Mouse (Mus musculus): ENCODE results near the gene Mfsd2a. TPM values are rescaled to one million over a fixed set of nuclear protein-coding genes. Genes with fewer than 3 reads are reported as not detected.

The Mfsd2a gene
- polyA plus RNA-seq, 1 experiment: 7.5 TPM

- TF ChIP-seq MYOG (IDR thresholded peaks at IDR 0.05; ENCODE audit: control insufficient read depth in 1 of 3, insufficient read depth in 1 of 3, insufficient read length in 2 of 3, low read depth in 2 of 3) (no peak), MYOD1 (IDR thresholded peaks at IDR 0.05; ENCODE audit: control insufficient read depth in 1 of 3, insufficient read length in 2 of 3, low read depth in 2 of 3) (no peak), USF1 (IDR thresholded peaks at IDR 0.05; ENCODE audit: low read depth) (no peak), E2F4 (IDR thresholded peaks at IDR 0.05; ENCODE audit: insufficient read depth) (no peak), POLR2AphosphoS2 (IDR thresholded peaks at IDR 0.05; ENCODE audit: insufficient read length, low read depth) (no peak), TCF3 (IDR thresholded peaks at IDR 0.05; ENCODE audit: insufficient read length, low read depth) (no peak), REST (IDR thresholded peaks at IDR 0.05; ENCODE audit: insufficient read depth, insufficient read length) (no peak), MAX (IDR thresholded peaks at IDR 0.05; ENCODE audit: low read depth) (no peak), TCF12 (IDR thresholded peaks at IDR 0.05; ENCODE audit: insufficient read depth, poor library complexity, severe bottlenecking) (no peak), SRF (IDR thresholded peaks at IDR 0.05; ENCODE audit: control insufficient read depth, insufficient read length, low read depth) (no peak), CEBPB (IDR thresholded peaks at IDR 0.05; ENCODE audit: insufficient read depth, poor library complexity, severe bottlenecking) (no peak), POLR2A (IDR thresholded peaks at IDR 0.05; ENCODE audit: insufficient read length, low read depth) (no peak)
- no peak overlapping the region for H3ac ChIP-seq (ENCODE audit: control insufficient read depth, insufficient read length)
- H3K4me2 ChIP-seq (ENCODE audit: low read depth): no peak overlapping the region
- no peaks in the 10 kb centered on the region for H3K36me3 ChIP-seq (ENCODE audit: control insufficient read depth, insufficient read depth)
- H3K27me3 ChIP-seq (ENCODE audit: control insufficient read depth, insufficient read depth, insufficient read length): no peaks in the 10 kb centered on the region
- no peak overlapping the region for H3K4me3 ChIP-seq
- H3K79me2 ChIP-seq (ENCODE audit: control insufficient read depth, insufficient read depth): no peaks in the 10 kb centered on the region
Observed at GRCm38 (mm10) chr4:122935466-122936099, 25.4 kb downstream of the Mfsd2a start.

GRCm38 (mm10) chr4:122933857-122934256 lies 27.1 kb downstream of the Mfsd2a start:
- no peak for TF ChIP-seq MAX (IDR thresholded peaks at IDR 0.05; ENCODE audit: low read depth)
- TF ChIP-seq CEBPB (IDR thresholded peaks at IDR 0.05; ENCODE audit: insufficient read depth, poor library complexity, severe bottlenecking): no peak
- TF ChIP-seq POLR2AphosphoS2 (IDR thresholded peaks at IDR 0.05; ENCODE audit: insufficient read length, low read depth): no peak
- no peak for TF ChIP-seq E2F4 (IDR thresholded peaks at IDR 0.05; ENCODE audit: insufficient read depth)
- TF ChIP-seq SRF (IDR thresholded peaks at IDR 0.05; ENCODE audit: control insufficient read depth, insufficient read length, low read depth): no peak
- no peak for TF ChIP-seq TCF3 (IDR thresholded peaks at IDR 0.05; ENCODE audit: insufficient read length, low read depth)
- no peak for TF ChIP-seq POLR2A (IDR thresholded peaks at IDR 0.05; ENCODE audit: insufficient read length, low read depth)
- no peak for TF ChIP-seq REST (IDR thresholded peaks at IDR 0.05; ENCODE audit: insufficient read depth, insufficient read length)
- no peak for TF ChIP-seq USF1 (IDR thresholded peaks at IDR 0.05; ENCODE audit: low read depth)
- TF ChIP-seq TCF12 (IDR thresholded peaks at IDR 0.05; ENCODE audit: insufficient read depth, poor library complexity, severe bottlenecking): no peak
- TF ChIP-seq MYOD1 (IDR thresholded peaks at IDR 0.05; ENCODE audit: control insufficient read depth in 1 of 3, insufficient read length in 2 of 3, low read depth in 2 of 3): no peak
- no peak for TF ChIP-seq MYOG (IDR thresholded peaks at IDR 0.05; ENCODE audit: control insufficient read depth in 1 of 3, insufficient read depth in 1 of 3, insufficient read length in 2 of 3, low read depth in 2 of 3)
- H3K4me3 ChIP-seq: no peak overlapping the region
- no peaks in the 10 kb centered on the region for H3K79me2 ChIP-seq (ENCODE audit: control insufficient read depth, insufficient read depth)
- H3K36me3 ChIP-seq (ENCODE audit: control insufficient read depth, insufficient read depth): no peaks in the 10 kb centered on the region
- no peak overlapping the region for H3ac ChIP-seq (ENCODE audit: control insufficient read depth, insufficient read length)
- H3K4me2 ChIP-seq (ENCODE audit: low read depth): no peak overlapping the region
- H3K27me3 ChIP-seq (ENCODE audit: control insufficient read depth, insufficient read depth, insufficient read length): no peaks in the 10 kb centered on the region

- Histone ChIP-seq H3K36me3 (ENCODE audit: control insufficient read depth, insufficient read depth) (no peaks in the 10 kb centered on the region), H3ac (ENCODE audit: control insufficient read depth, insufficient read length) (no peak overlapping the region), H3K27me3 (ENCODE audit: control insufficient read depth, insufficient read depth, insufficient read length) (no peaks in the 10 kb centered on the region), H3K4me3 (no peak overlapping the region), H3K79me2 (ENCODE audit: control insufficient read depth, insufficient read depth) (no peaks in the 10 kb centered on the region), H3K4me2 (ENCODE audit: low read depth) (no peak overlapping the region)
- no peak for TF ChIP-seq SRF (IDR thresholded peaks at IDR 0.05; ENCODE audit: control insufficient read depth, insufficient read length, low read depth)
- no peak for TF ChIP-seq TCF3 (IDR thresholded peaks at IDR 0.05; ENCODE audit: insufficient read length, low read depth)
- TF ChIP-seq USF1 (IDR thresholded peaks at IDR 0.05; ENCODE audit: low read depth): no peak
- TF ChIP-seq E2F4 (IDR thresholded peaks at IDR 0.05; ENCODE audit: insufficient read depth): no peak
- no peak for TF ChIP-seq POLR2AphosphoS2 (IDR thresholded peaks at IDR 0.05; ENCODE audit: insufficient read length, low read depth)
- TF ChIP-seq CEBPB (IDR thresholded peaks at IDR 0.05; ENCODE audit: insufficient read depth, poor library complexity, severe bottlenecking): no peak
- TF ChIP-seq MAX (IDR thresholded peaks at IDR 0.05; ENCODE audit: low read depth): no peak
- no peak for TF ChIP-seq POLR2A (IDR thresholded peaks at IDR 0.05; ENCODE audit: insufficient read length, low read depth)
- no peak for TF ChIP-seq REST (IDR thresholded peaks at IDR 0.05; ENCODE audit: insufficient read depth, insufficient read length)
- no peak for TF ChIP-seq TCF12 (IDR thresholded peaks at IDR 0.05; ENCODE audit: insufficient read depth, poor library complexity, severe bottlenecking)
Observed at GRCm38 (mm10) chr4:122933051-122933591, 27.9 kb downstream of the Mfsd2a start.

- TF ChIP-seq TCF12 (IDR thresholded peaks at IDR 0.05; ENCODE audit: insufficient read depth, poor library complexity, severe bottlenecking) (no peak), E2F4 (IDR thresholded peaks at IDR 0.05; ENCODE audit: insufficient read depth) (no peak), TCF3 (IDR thresholded peaks at IDR 0.05; ENCODE audit: insufficient read length, low read depth) (no peak), POLR2AphosphoS2 (IDR thresholded peaks at IDR 0.05; ENCODE audit: insufficient read length, low read depth) (no peak), MYOD1 (IDR thresholded peaks at IDR 0.05; ENCODE audit: control insufficient read depth in 1 of 3, insufficient read length in 2 of 3, low read depth in 2 of 3) (no peak), REST (IDR thresholded peaks at IDR 0.05; ENCODE audit: insufficient read depth, insufficient read length) (no peak), CEBPB (IDR thresholded peaks at IDR 0.05; ENCODE audit: insufficient read depth, poor library complexity, severe bottlenecking) (no peak), SRF (IDR thresholded peaks at IDR 0.05; ENCODE audit: control insufficient read depth, insufficient read length, low read depth) (no peak), MYOG (IDR thresholded peaks at IDR 0.05; ENCODE audit: control insufficient read depth in 1 of 3, insufficient read depth in 1 of 3, insufficient read length in 2 of 3, low read depth in 2 of 3) (no peak), MAX (IDR thresholded peaks at IDR 0.05; ENCODE audit: low read depth) (no peak), POLR2A (IDR thresholded peaks at IDR 0.05; ENCODE audit: insufficient read length, low read depth) (no peak), USF1 (IDR thresholded peaks at IDR 0.05; ENCODE audit: low read depth) (no peak)
- no peak overlapping the region for H3ac ChIP-seq (ENCODE audit: control insufficient read depth, insufficient read length)
- H3K4me3 ChIP-seq: no peak overlapping the region
Observed at GRCm38 (mm10) chr4:122932239-122932978, 28.6 kb downstream of the Mfsd2a start.

More at GRCm38 (mm10) chr4:122932239-122932978, 28.6 kb downstream of the Mfsd2a start:
- H3K36me3 ChIP-seq (ENCODE audit: control insufficient read depth, insufficient read depth): no peaks in the 10 kb centered on the region
- no peaks in the 10 kb centered on the region for H3K27me3 ChIP-seq (ENCODE audit: control insufficient read depth, insufficient read depth, insufficient read length)
- no peak overlapping the region for H3K4me2 ChIP-seq (ENCODE audit: low read depth)
- H3K79me2 ChIP-seq (ENCODE audit: control insufficient read depth, insufficient read depth): no peaks in the 10 kb centered on the region

Data from myocyte (in vitro differentiated cells).